Mouse (Mus musculus): ENCODE measurements around the gene Cpne4.

The Cpne4 gene

GRCm38 (mm10) chr9:104546986-104547385 is at the start of gene Cpne4:
Cpne4 (plus strand) TSS chr9:104547286.
- DNase-seq (ENCODE audit: low read depth) = no peak

GRCm38 (mm10) chr9:104515187-104515586 is 31.9 kb upstream of the Cpne4 start:
- DNase-seq (ENCODE audit: low read depth) = no peak

GRCm38 (mm10) chr9:104535508-104535907 is 11.6 kb upstream of the Cpne4 start:
- peak; percentile 28 for DNase-seq (ENCODE audit: low read depth)

- no peak for DNase-seq (ENCODE audit: low read depth)
Measured at GRCm38 (mm10) chr9:104565815-104566214, 18.7 kb downstream of the Cpne4 start.

- DNase-seq (ENCODE audit: low read depth) = no peak
Measured at GRCm38 (mm10) chr9:104566468-104566867, 19.4 kb downstream of the Cpne4 start.

GRCm38 (mm10) chr9:104567096-104567495 is 20.0 kb downstream of the Cpne4 start:
- no peak for DNase-seq (ENCODE audit: low read depth)

- DNase-seq (ENCODE audit: low read depth) = peak; percentile 34
Measured at GRCm38 (mm10) chr9:104569480-104570167, 22.5 kb downstream of the Cpne4 start.

GRCm38 (mm10) chr9:104572856-104573255 is 25.8 kb downstream of the Cpne4 start:
- no peak for DNase-seq (ENCODE audit: low read depth)

GRCm38 (mm10) chr9:104574476-104574875 is 27.4 kb downstream of the Cpne4 start:
- DNase-seq (ENCODE audit: low read depth) = peak; percentile 25

GRCm38 (mm10) chr9:104581921-104582624 is 35.0 kb downstream of the Cpne4 start:
- no peak for DNase-seq (ENCODE audit: low read depth)

GRCm38 (mm10) chr9:104582675-104583074 is 35.6 kb downstream of the Cpne4 start:
- DNase-seq (ENCODE audit: low read depth) = no peak

- no peak for DNase-seq (ENCODE audit: low read depth)
Measured at GRCm38 (mm10) chr9:104594550-104594949, 47.5 kb downstream of the Cpne4 start.

- DNase-seq (ENCODE audit: low read depth) = no peak
Measured at GRCm38 (mm10) chr9:104594979-104595378, 47.9 kb downstream of the Cpne4 start.

- no peak for DNase-seq (ENCODE audit: low read depth)
Measured at GRCm38 (mm10) chr9:104612523-104612922, 65.4 kb downstream of the Cpne4 start.

GRCm38 (mm10) chr9:104616691-104617090 is 69.6 kb downstream of the Cpne4 start:
- no peak for DNase-seq (ENCODE audit: low read depth)

GRCm38 (mm10) chr9:104623564-104623963 is 76.5 kb downstream of the Cpne4 start:
- no peak for DNase-seq (ENCODE audit: low read depth)

- DNase-seq (ENCODE audit: low read depth) = no peak
Measured at GRCm38 (mm10) chr9:104627816-104628215, 80.7 kb downstream of the Cpne4 start.

GRCm38 (mm10) chr9:104629282-104629681 is 82.2 kb downstream of the Cpne4 start:
- no peak for DNase-seq (ENCODE audit: low read depth)

GRCm38 (mm10) chr9:104646348-104646994 is 99.4 kb downstream of the Cpne4 start:
- no peak for DNase-seq (ENCODE audit: low read depth)

GRCm38 (mm10) chr9:104652691-104653261 is 105.7 kb downstream of the Cpne4 start:
- DNase-seq (ENCODE audit: low read depth) = no peak

- no peak for DNase-seq (ENCODE audit: low read depth)
Measured at GRCm38 (mm10) chr9:104659758-104660157, 112.7 kb downstream of the Cpne4 start.

GRCm38 (mm10) chr9:104676665-104677064 is 129.6 kb downstream of the Cpne4 start:
- DNase-seq (ENCODE audit: low read depth) = no peak

- DNase-seq (ENCODE audit: low read depth) = no peak
Measured at GRCm38 (mm10) chr9:104678571-104678970, 131.5 kb downstream of the Cpne4 start.
